Mouse (Mus musculus): ENCODE results near the gene Btn1a1. TPM values are rescaled to one million over a fixed set of nuclear protein-coding genes. Genes with fewer than 3 reads are reported as not detected.

The Btn1a1 gene
- polyA plus RNA-seq, 1 experiment, result 0.56 TPM

- TF ChIP-seq CTCF (IDR thresholded peaks at IDR 0.05; ENCODE audit: extremely low read depth, insufficient read depth, insufficient read length, insufficient replicate concordance), result no peak
- TF ChIP-seq POLR2A (IDR thresholded peaks at IDR 0.05; ENCODE audit: low read depth, low read length), result peak; percentile 32; the same call in 1 of the 2 replicates
- peak; percentile 88 to 89 for DNase-seq (ENCODE audit: low read depth in 1 of 2, low spot score in 2 of 2)
- Histone ChIP-seq H3K4me1 (ENCODE audit: control insufficient read depth, insufficient read depth, insufficient read length) (peaks cover 2% of the 10 kb centered on the region; the same call in 1 of the 2 replicates), H3K27me3 (ENCODE audit: control insufficient read depth, insufficient read depth, low read length) (no peaks in the 10 kb centered on the region), H3K27ac (ENCODE audit: insufficient read depth, low read length) (peak within 1 kb of the TSS; percentile 69), H3K36me3 (ENCODE audit: control insufficient read depth, insufficient read depth, low read length) (peaks cover 11% of the 10 kb centered on the region), H3K4me3 (ENCODE audit: extremely low read depth, insufficient read depth, insufficient read length) (peak within 1 kb of the TSS; percentile 89)
- WGBS, result 1% methylated on average over 48 of the region's 48 CpGs
These were observed 42.2 kb downstream of the Btn1a1 start, which contains the start of gene Abt1 for GRCm38 (mm10) chr13:23423286-23424051. TSS of gene Abt1 (minus strand) at chr13:23423866.

- no peak overlapping the region for H3K27ac ChIP-seq (ENCODE audit: insufficient read depth, low read length)
- WGBS, result 96% methylated on average over 16 of the region's 16 CpGs
- H3K27me3 ChIP-seq (ENCODE audit: control insufficient read depth, insufficient read depth, low read length), result no peaks in the 10 kb centered on the region
- peaks cover 2% of the 10 kb centered on the region; the same call in 1 of the 2 replicates for H3K4me1 ChIP-seq (ENCODE audit: control insufficient read depth, insufficient read depth, insufficient read length)
- peaks cover 11% of the 10 kb centered on the region for H3K36me3 ChIP-seq (ENCODE audit: control insufficient read depth, insufficient read depth, low read length)
- TF ChIP-seq POLR2A (IDR thresholded peaks at IDR 0.05; ENCODE audit: low read depth, low read length), result no peak
- no peak for TF ChIP-seq CTCF (IDR thresholded peaks at IDR 0.05; ENCODE audit: extremely low read depth, insufficient read depth, insufficient read length, insufficient replicate concordance)
- no peak for DNase-seq (ENCODE audit: low read depth in 1 of 2, low spot score in 2 of 2)
- no peak overlapping the region for H3K4me3 ChIP-seq (ENCODE audit: extremely low read depth, insufficient read depth, insufficient read length)
These were observed 43.4 kb downstream of the Btn1a1 start for GRCm38 (mm10) chr13:23422351-23422750.

GRCm38 (mm10) chr13:23412630-23413521, 52.8 kb downstream of the Btn1a1 start:
- Histone ChIP-seq H3K27ac (ENCODE audit: insufficient read depth, low read length) (no peak overlapping the region), H3K27me3 (ENCODE audit: control insufficient read depth, insufficient read depth, low read length) (peaks cover 5% of the 10 kb centered on the region), H3K4me1 (ENCODE audit: control insufficient read depth, insufficient read depth, insufficient read length) (peaks cover 2% of the 10 kb centered on the region; the same call in 1 of the 2 replicates), H3K36me3 (ENCODE audit: control insufficient read depth, insufficient read depth, low read length) (no peaks in the 10 kb centered on the region), H3K4me3 (ENCODE audit: extremely low read depth, insufficient read depth, insufficient read length) (no peak overlapping the region)
- DNase-seq (ENCODE audit: low read depth in 1 of 2, low spot score in 2 of 2), result no peak
- 13% methylated on average over 28 of the region's 28 CpGs for WGBS
- no peak for TF ChIP-seq CTCF (IDR thresholded peaks at IDR 0.05; ENCODE audit: extremely low read depth, insufficient read depth, insufficient read length, insufficient replicate concordance)
- no peak for TF ChIP-seq POLR2A (IDR thresholded peaks at IDR 0.05; ENCODE audit: low read depth, low read length)

- no peaks in the 10 kb centered on the region for H3K36me3 ChIP-seq (ENCODE audit: control insufficient read depth, insufficient read depth, low read length)
- no peak overlapping the region for H3K27ac ChIP-seq (ENCODE audit: insufficient read depth, low read length)
- peaks cover 2% of the 10 kb centered on the region; the same call in 1 of the 2 replicates for H3K4me1 ChIP-seq (ENCODE audit: control insufficient read depth, insufficient read depth, insufficient read length)
- 3% methylated on average over 20 of the region's 20 CpGs for WGBS
- H3K4me3 ChIP-seq (ENCODE audit: extremely low read depth, insufficient read depth, insufficient read length), result no peak overlapping the region
- H3K27me3 ChIP-seq (ENCODE audit: control insufficient read depth, insufficient read depth, low read length), result peaks cover 5% of the 10 kb centered on the region
- TF ChIP-seq CTCF (IDR thresholded peaks at IDR 0.05; ENCODE audit: extremely low read depth, insufficient read depth, insufficient read length, insufficient replicate concordance) (no peak), POLR2A (IDR thresholded peaks at IDR 0.05; ENCODE audit: low read depth, low read length) (no peak)
- no peak for DNase-seq (ENCODE audit: low read depth in 1 of 2, low spot score in 2 of 2)
These were observed 53.5 kb downstream of the Btn1a1 start for GRCm38 (mm10) chr13:23412211-23412629.

GRCm38 (mm10) chr13:23411311-23412210, 54.1 kb downstream of the Btn1a1 start:
- H3K27me3 ChIP-seq (ENCODE audit: control insufficient read depth, insufficient read depth, low read length), result peaks cover 5% of the 10 kb centered on the region
- WGBS, result 24% methylated on average over 29 of the region's 29 CpGs
- no peak for TF ChIP-seq CTCF (IDR thresholded peaks at IDR 0.05; ENCODE audit: extremely low read depth, insufficient read depth, insufficient read length, insufficient replicate concordance)
- H3K27ac ChIP-seq (ENCODE audit: insufficient read depth, low read length), result no peak overlapping the region
- no peak overlapping the region for H3K4me3 ChIP-seq (ENCODE audit: extremely low read depth, insufficient read depth, insufficient read length)
- no peak for DNase-seq (ENCODE audit: low read depth in 1 of 2, low spot score in 2 of 2)
- H3K4me1 ChIP-seq (ENCODE audit: control insufficient read depth, insufficient read depth, insufficient read length), result peaks cover 2% of the 10 kb centered on the region; the same call in 1 of the 2 replicates
- no peaks in the 10 kb centered on the region for H3K36me3 ChIP-seq (ENCODE audit: control insufficient read depth, insufficient read depth, low read length)

- Histone ChIP-seq H3K4me1 (ENCODE audit: control insufficient read depth, insufficient read depth, insufficient read length) (peaks cover 2% of the 10 kb centered on the region; the same call in 1 of the 2 replicates), H3K4me3 (ENCODE audit: extremely low read depth, insufficient read depth, insufficient read length) (no peak overlapping the region)
- DNase-seq (ENCODE audit: low read depth in 1 of 2, low spot score in 2 of 2), result no peak
These were observed 55.1 kb downstream of the Btn1a1 start for GRCm38 (mm10) chr13:23410632-23411031.

More at GRCm38 (mm10) chr13:23410632-23411031, 55.1 kb downstream of the Btn1a1 start:
- 68% methylated on average over 9 of the region's 9 CpGs for WGBS
- peaks cover 5% of the 10 kb centered on the region for H3K27me3 ChIP-seq (ENCODE audit: control insufficient read depth, insufficient read depth, low read length)
- H3K36me3 ChIP-seq (ENCODE audit: control insufficient read depth, insufficient read depth, low read length), result no peaks in the 10 kb centered on the region
- no peak overlapping the region for H3K27ac ChIP-seq (ENCODE audit: insufficient read depth, low read length)
- TF ChIP-seq POLR2A (IDR thresholded peaks at IDR 0.05; ENCODE audit: low read depth, low read length) (no peak), CTCF (IDR thresholded peaks at IDR 0.05; ENCODE audit: extremely low read depth, insufficient read depth, insufficient read length, insufficient replicate concordance) (no peak)

Other genes with a start within 250 kb of the Btn1a1 start
- not detected in 2 replicates for gene Vmn1r222, start 230.0 kb downstream of the Btn1a1 start, polyA plus RNA-seq (2012; rRNA removed)
- not detected in 2 replicates for gene Vmn1r223, start 218.8 kb downstream of the Btn1a1 start, polyA plus RNA-seq (2012; rRNA removed)
- 0.70 and 0.90 TPM in 2 replicates for gene Zfp322a, start 96.7 kb downstream of the Btn1a1 start, polyA plus RNA-seq (2012; rRNA removed)
- gene Abt1, start 42.0 kb downstream of the Btn1a1 start, polyA plus RNA-seq (2012; rRNA removed), result 1.8 TPM in 2 replicates
- gene Btn2a2, start 23.0 kb upstream of the Btn1a1 start, polyA plus RNA-seq (2012; rRNA removed), result 0.04 TPM in 1 of 2 replicates, not detected in the other
- 26.5 and 53.6 TPM in 2 replicates for gene Hist1h4h, start 65.1 kb upstream of the Btn1a1 start, polyA plus RNA-seq (2012; rRNA removed)
- gene Hist1h2af, start 68.0 kb upstream of the Btn1a1 start, polyA plus RNA-seq (2012; rRNA removed), result 733 and 772 TPM in 2 replicates
- 34.4 and 52.1 TPM in 2 replicates for gene Hist1h3g, start 69.5 kb upstream of the Btn1a1 start, polyA plus RNA-seq (2012; rRNA removed)
- 4.9 and 8.4 TPM in 2 replicates for gene Hist1h2bh, start 77.5 kb upstream of the Btn1a1 start, polyA plus RNA-seq (2012; rRNA removed)
- gene Hist1h3f, start 78.2 kb upstream of the Btn1a1 start, polyA plus RNA-seq (2012; rRNA removed), result 10.2 and 16.1 TPM in 2 replicates
- gene Hist1h4f, start 85.7 kb upstream of the Btn1a1 start, polyA plus RNA-seq (2012; rRNA removed), result 24.8 and 33.8 TPM in 2 replicates
- gene Hist1h1d, start 87.4 kb upstream of the Btn1a1 start, polyA plus RNA-seq (2012; rRNA removed), result 0.30 and 0.39 TPM in 2 replicates
- 36.8 and 50.5 TPM in 2 replicates for gene Hist1h3e, start 96.5 kb upstream of the Btn1a1 start, polyA plus RNA-seq (2012; rRNA removed)
- gene Hist1h2ae, start 105.3 kb upstream of the Btn1a1 start, polyA plus RNA-seq (2012; rRNA removed), result 15.5 and 23.4 TPM in 2 replicates
- 57.5 and 66.9 TPM in 2 replicates for gene Hist1h2bg, start 105.5 kb upstream of the Btn1a1 start, polyA plus RNA-seq (2012; rRNA removed)
- gene Hist1h2bf, start 108.3 kb upstream of the Btn1a1 start, polyA plus RNA-seq (2012; rRNA removed), result 26.2 and 28.3 TPM in 2 replicates
- gene Hist1h2ad, start 108.5 kb upstream of the Btn1a1 start, polyA plus RNA-seq (2012; rRNA removed), result 12.2 and 23.2 TPM in 2 replicates
- gene Hist1h3d, start 109.9 kb upstream of the Btn1a1 start, polyA plus RNA-seq (2012; rRNA removed), result 20.9 and 27.9 TPM in 2 replicates
- gene Hist1h4d, start 115.7 kb upstream of the Btn1a1 start, polyA plus RNA-seq (2012; rRNA removed), result 19.1 and 20.9 TPM in 2 replicates
- 2.8 and 3.8 TPM in 2 replicates for gene Hist1h2be, start 155.2 kb upstream of the Btn1a1 start, polyA plus RNA-seq (2012; rRNA removed)
- 2.9 and 3.7 TPM in 2 replicates for gene Hist1h1e, start 156.7 kb upstream of the Btn1a1 start, polyA plus RNA-seq (2012; rRNA removed)
- gene Hist1h2ac, start 218.0 kb upstream of the Btn1a1 start, polyA plus RNA-seq (2012; rRNA removed), result 1.2 and 2.0 TPM in 2 replicates
- 41.8 and 44.4 TPM in 2 replicates for gene Hist1h2bc, start 218.3 kb upstream of the Btn1a1 start, polyA plus RNA-seq (2012; rRNA removed)
- gene Hist1h1t, start 229.9 kb upstream of the Btn1a1 start, polyA plus RNA-seq (2012; rRNA removed), result not detected in 2 replicates
- gene Hist1h4c, start 232.6 kb upstream of the Btn1a1 start, polyA plus RNA-seq (2012; rRNA removed), result 20.0 and 33.6 TPM in 2 replicates
- gene Hfe, start 245.0 kb upstream of the Btn1a1 start, polyA plus RNA-seq (2012; rRNA removed), result 20.7 and 26.1 TPM in 2 replicates